Mouse (Mus musculus) cerebellum, adult 2 months (tissue): ENCODE results near the gene Sox18. TPM values are rescaled to one million over a fixed set of nuclear protein-coding genes. Genes with fewer than 3 reads are reported as not detected.
A peak's percentile ranks its signal among the peaks of the same experiment; 100 is the strongest.

Experiments
- DNase-seq, 2 experiments: peaks; one replicate each; pipeline ENCODE4 v3.0.0; 2021
- H3K27ac ChIP-seq: fragments of 200-500 bp; 2 replicates; pipeline ENCODE4 v1.5.1; 2012; ENCODE audit warnings: low read length, control low read depth, inconsistent platforms; ENCODE audit not compliant: insufficient read depth
- H3K27me3 ChIP-seq: fragments of 200-500 bp; 2 replicates; pipeline ENCODE4 v1.6.1; 2012; ENCODE audit warnings: inconsistent platforms, mild to moderate bottlenecking, low read length, moderate library complexity; ENCODE audit not compliant: control insufficient read depth, insufficient read depth
- H3K4me1 ChIP-seq: fragments of 200-500 bp; 2 replicates; pipeline ENCODE4 v1.6.1; 2011; ENCODE audit warnings: low read length; ENCODE audit not compliant: control insufficient read depth, insufficient read depth
- H3K4me3 ChIP-seq: fragments of 200-500 bp; replicated peaks from 2 replicates; pipeline ENCODE3; 2011; ENCODE audit warnings: mild to moderate bottlenecking, low read depth, low read length, control low read depth; ENCODE audit not compliant: insufficient read depth
- CTCF ChIP-seq: fragments of 200-500 bp; IDR thresholded peaks from 2 replicates; pipeline ENCODE4 v1.5.1; 2011; ENCODE audit warnings: low read depth, mild to moderate bottlenecking, control low read depth, low read length, moderate library complexity, borderline replicate concordance; ENCODE audit not compliant: insufficient read depth
- POLR2A ChIP-seq: fragments of 200-500 bp; IDR thresholded peaks from 2 replicates; pipeline ENCODE4 v1.6.1; 2011; ENCODE audit warnings: low read length, control low read depth, borderline replicate concordance; ENCODE audit not compliant: insufficient read depth
- WGBS: fragments of 180-500 bp; shearing (Covaris S2); methylation state at CpG from one replicate; pipeline ENCODE4 v1.1.7; 2018; 5-methylcytosine and 5-hydroxymethylcytosine counted together
- polyA plus RNA-seq: library from polyadenylated mRNA; depleted of rRNA; stranded (reverse); fragments of >200 nt; gene quantifications from 2 replicates; pipeline ENCODE4 v1.2.3, GENCODE M21; 2012; rRNA removed

Gene Sox18
- polyA plus RNA-seq: 15.1 and 17.8 TPM in 2 replicates

DNA sequence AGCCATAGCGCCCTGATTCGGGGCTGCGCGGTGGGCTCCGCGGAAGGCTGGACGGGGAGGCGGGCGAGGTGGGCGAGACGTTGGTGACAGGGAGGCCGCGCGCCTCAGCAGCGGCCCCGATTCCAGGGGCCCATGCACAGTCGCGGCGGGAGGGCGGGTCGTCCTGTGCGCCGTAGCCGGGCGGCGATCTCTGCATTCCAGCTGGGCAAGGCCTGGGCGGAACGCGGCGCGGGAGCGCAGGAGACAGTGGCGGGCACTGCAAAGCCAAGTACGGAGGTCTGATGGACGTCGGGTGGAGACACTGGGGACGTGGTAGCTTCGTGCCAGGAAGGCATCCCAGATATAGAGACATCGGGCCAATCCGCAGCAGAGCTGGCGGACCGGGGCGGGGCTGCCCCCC is at the start of gene Sox18:
Gene Sox18, minus strand, starts transcription at position 315 of the 400 bp plus-strand sequence.
- Histone ChIP-seq H3K4me1 (0 out of 2 replicates have a peak, but pooled peaks cover 7% of the 10 kb centered on the region), H3K27me3 (peaks cover 2% of the 10 kb centered on the region; the same call in 1 of the 2 replicates), H3K27ac (no peak within 1 kb of the TSS), H3K4me3 (no peak within 1 kb of the TSS)
- DNase-seq: no peak
- WGBS: under 1% methylated on average over 43 of the region's 43 CpGs
- TF ChIP-seq CTCF (no peak), POLR2A (no peak)

- TF ChIP-seq CTCF (no peak), POLR2A (no peak)
- no peaks in the 10 kb centered on the region for H3K27me3 ChIP-seq
- no peak overlapping the region for H3K4me3 ChIP-seq
- H3K4me1 ChIP-seq: peaks cover 29% of the 10 kb centered on the region
- DNase-seq: peak; percentile 66 to 84
- peak overlapping the region; percentile 55; the same call in 1 of the 2 replicates for H3K27ac ChIP-seq
Observed at GRCm38 (mm10) chr2:181721200-181721599, 49.8 kb upstream of the Sox18 start.

DNA sequence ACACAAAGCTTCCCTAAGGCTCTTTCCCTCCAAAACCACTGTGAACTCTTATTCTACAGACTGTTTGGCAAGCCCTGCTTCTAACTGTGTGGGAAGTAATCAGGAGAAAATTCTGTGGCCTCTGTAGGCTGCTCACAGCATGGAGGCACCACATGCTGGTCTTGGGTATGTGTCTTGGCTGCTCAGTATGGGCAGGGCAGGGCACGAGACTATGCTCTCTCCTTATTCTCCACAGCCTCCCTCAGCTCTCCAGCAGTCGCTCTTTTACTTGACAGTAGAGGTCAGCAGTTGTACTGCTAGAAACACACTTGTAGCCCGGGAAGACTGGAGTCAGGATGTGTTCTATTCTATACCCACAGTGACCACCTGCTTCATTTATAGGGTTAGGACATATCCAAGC is 48.6 kb upstream of the Sox18 start:
- H3K27me3 ChIP-seq: no peaks in the 10 kb centered on the region
- no peak overlapping the region for H3K4me3 ChIP-seq
- H3K4me1 ChIP-seq: peaks cover 35% of the 10 kb centered on the region
- TF ChIP-seq CTCF (peak; percentile 40; the same call in 1 of the 2 replicates), POLR2A (no peak)
- peak overlapping the region; percentile 55 for H3K27ac ChIP-seq
- peak; percentile 54 to 65 for DNase-seq
- 5% methylated on average over 3 of the region's 3 CpGs for WGBS

DNA sequence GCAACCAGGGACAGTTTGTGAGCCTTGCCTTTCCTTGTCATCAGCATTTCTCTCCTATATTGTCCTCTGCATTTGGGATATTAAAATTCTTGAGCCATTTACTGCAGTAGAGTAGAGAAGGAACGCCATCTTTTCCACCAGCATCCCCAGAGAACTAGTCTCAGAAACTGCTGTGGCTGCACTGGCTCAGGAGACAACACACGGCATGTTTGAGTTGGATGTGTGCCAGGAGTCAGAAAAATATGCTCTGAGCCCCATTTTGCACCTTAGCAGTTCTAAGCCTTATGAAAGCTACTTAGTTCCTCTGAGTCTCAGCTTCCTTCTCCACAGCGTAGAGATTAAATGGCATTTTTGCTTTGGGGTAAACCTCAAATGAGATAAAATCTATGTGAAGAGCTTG is 45.6 kb upstream of the Sox18 start:
- DNase-seq: peak in 1 of 2 experiments; percentile 38
- Histone ChIP-seq H3K27ac (no peak overlapping the region), H3K27me3 (no peaks in the 10 kb centered on the region), H3K4me1 (peaks cover 46% of the 10 kb centered on the region), H3K4me3 (no peak overlapping the region)
- 39% methylated on average over 3 of the region's 3 CpGs for WGBS
- no peak for TF ChIP-seq POLR2A
- no peak for TF ChIP-seq CTCF

DNA sequence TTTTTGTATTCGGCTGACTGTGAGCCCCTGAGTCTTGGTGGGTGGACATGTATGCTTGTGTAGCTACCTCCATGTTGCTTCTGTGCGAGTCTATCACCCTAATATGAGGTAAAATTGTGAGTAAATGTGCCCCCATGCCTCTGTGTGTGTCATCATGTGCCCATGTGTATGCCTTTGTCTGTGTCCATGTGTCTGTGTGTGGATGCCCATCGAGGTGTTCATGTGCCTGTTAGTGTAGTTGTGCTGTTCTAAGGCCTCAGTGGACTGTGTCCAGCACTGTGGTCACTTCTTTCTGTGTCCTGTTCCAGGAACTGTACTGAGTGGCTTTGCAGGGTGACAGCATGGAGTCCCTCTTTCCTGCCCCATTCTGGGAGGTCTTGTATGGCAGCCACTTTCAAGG is 43.9 kb upstream of the Sox18 start:
- Histone ChIP-seq H3K4me1 (peaks cover 43% of the 10 kb centered on the region), H3K4me3 (peak overlapping the region; percentile 17), H3K27ac (no peak overlapping the region), H3K27me3 (no peaks in the 10 kb centered on the region)
- DNase-seq: no peak
- TF ChIP-seq CTCF: no peak
- no peak for TF ChIP-seq POLR2A
- 56% methylated on average over 3 of the region's 3 CpGs for WGBS

DNA sequence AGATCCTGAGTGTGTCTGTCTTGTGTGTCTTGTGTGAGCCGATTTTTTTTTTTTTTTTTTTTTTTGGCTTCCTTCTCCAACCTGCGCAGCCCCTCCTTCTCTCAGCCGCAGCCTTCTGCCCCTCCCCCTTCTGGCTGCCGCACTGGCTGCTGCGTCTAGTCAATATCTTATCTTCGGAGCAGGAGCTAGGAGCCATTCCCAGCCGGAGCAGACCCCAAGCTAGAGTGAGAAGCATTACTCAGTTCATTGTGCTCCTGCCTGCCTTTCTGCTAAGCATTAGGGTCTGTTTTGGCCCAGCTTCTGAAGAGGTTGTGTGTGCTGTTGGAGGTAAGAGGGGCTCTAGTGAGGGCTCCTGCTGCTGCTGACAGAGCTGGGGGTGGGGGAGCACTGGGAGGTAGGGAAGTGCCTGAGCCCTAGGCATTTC is 43.5 kb upstream of the Sox18 start, which contains the start of gene Oprl1:
Gene Oprl1, plus strand, starts transcription at position 114 of the 424 bp plus-strand sequence.
- DNase-seq: no peak
- 19% methylated on average over 7 of the region's 7 CpGs for WGBS
- Histone ChIP-seq H3K27ac (no peak within 1 kb of the TSS), H3K27me3 (no peaks in the 10 kb centered on the region), H3K4me1 (peaks cover 39% of the 10 kb centered on the region), H3K4me3 (peak within 1 kb of the TSS; percentile 57)
- no peak for TF ChIP-seq CTCF
- no peak for TF ChIP-seq POLR2A

DNA sequence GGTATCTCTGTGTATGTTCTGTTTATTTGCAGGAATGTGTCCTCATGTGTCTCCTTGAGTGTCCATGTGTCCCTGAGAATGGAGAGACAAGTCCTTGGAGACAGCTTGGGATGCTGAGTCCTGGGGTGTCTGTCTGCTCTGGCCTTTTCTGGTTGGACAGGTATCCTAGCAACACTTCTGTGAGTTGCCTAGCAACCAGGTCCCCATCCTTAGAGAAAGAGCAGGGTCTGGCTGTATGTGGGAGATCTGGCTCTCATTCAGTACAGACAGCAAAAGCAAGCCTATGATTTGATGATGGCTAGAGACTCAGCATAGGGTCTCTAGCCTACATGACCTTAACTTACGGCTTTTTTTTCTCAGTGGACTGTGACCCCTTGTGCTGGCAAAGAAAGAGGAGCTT is 42.3 kb upstream of the Sox18 start:
- TF ChIP-seq CTCF (no peak), POLR2A (no peak)
- no peak overlapping the region for H3K27ac ChIP-seq
- no peak overlapping the region for H3K4me3 ChIP-seq
- WGBS: 61% methylated on average over 1 of the region's 1 CpGs
- peaks cover 27% of the 10 kb centered on the region for H3K4me1 ChIP-seq
- no peaks in the 10 kb centered on the region for H3K27me3 ChIP-seq
- DNase-seq: peak in 1 of 2 experiments; percentile 62

- Histone ChIP-seq H3K27me3 (no peaks in the 10 kb centered on the region), H3K4me3 (no peak overlapping the region), H3K27ac (no peak overlapping the region), H3K4me1 (no peaks in the 10 kb centered on the region)
- DNase-seq: no peak
- TF ChIP-seq CTCF: peak; percentile 27; the same call in 1 of the 2 replicates
- TF ChIP-seq POLR2A: no peak
- WGBS: 39% methylated on average over 4 of the region's 4 CpGs
Observed at GRCm38 (mm10) chr2:181706668-181707067, 35.2 kb upstream of the Sox18 start.
